Mouse (Mus musculus) fibroblast of lung, adult 2 months (primary cell): Measurements from ENCODE around the gene Atp2c2.
A peak's percentile ranks its signal among the peaks of the same experiment; 100 is the strongest.

Experiments used
- DNase-seq: peaks from one replicate; pipeline ENCODE4 v3.0.0-alpha.2; 2011; ENCODE audit warnings: low read depth

The Atp2c2 gene

DNA sequence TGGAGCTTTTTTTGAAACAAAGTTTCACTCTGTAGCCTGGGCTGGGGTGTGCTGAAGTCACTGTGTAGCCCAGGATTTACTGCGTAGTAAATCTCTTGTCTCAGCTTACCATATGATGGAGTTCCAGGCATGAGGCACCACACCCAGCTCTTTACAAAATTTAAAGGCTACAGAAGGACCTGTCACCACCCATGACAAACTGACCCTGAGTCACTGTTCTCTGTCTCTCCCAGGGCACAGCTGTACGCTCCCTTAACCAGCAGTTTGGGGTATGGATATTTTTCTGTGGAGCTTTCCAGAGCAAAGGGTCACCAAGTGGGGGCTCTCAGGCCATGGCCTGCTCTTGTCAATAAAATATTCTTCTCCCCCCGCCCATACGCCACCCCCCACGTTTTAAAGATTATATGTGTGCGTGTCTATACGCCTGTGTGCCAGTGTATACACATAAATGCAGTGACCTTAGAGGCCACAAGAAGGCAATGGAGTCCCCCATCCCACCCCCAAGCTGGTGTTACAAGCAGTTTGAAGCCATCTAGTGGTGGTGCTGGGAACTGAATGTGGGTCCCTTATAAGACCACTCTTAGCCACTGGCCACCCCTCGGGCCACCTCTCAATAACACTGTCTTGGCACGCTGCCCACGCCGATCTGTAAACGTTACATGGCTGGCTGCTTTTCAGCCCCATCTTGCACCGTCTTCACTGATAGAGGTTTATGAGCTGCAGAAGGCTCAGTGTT is 43.6 kb downstream of the Atp2c2 start:
- DNase-seq = peak; percentile 5

DNA sequence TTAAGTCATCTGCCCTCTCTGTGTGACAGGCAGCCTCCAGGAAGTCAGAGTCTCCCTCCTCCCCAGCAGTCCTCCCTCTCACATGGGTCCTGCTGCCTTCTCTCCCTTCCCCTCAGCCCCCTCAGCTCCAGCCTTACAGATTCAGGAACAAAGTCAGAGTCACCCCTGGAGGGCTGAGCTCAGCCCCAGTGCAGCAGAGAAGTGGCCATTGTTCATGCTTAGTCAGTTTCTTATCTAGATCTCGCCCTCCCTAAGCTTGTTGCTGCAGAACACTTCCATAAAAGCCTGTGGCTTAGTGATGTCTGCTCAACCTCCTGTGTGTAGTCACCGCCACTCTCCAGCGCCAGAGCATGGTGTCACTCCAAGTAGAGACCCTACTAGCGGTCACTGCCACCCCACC is 44.8 kb downstream of the Atp2c2 start:
- no peak for DNase-seq

DNA sequence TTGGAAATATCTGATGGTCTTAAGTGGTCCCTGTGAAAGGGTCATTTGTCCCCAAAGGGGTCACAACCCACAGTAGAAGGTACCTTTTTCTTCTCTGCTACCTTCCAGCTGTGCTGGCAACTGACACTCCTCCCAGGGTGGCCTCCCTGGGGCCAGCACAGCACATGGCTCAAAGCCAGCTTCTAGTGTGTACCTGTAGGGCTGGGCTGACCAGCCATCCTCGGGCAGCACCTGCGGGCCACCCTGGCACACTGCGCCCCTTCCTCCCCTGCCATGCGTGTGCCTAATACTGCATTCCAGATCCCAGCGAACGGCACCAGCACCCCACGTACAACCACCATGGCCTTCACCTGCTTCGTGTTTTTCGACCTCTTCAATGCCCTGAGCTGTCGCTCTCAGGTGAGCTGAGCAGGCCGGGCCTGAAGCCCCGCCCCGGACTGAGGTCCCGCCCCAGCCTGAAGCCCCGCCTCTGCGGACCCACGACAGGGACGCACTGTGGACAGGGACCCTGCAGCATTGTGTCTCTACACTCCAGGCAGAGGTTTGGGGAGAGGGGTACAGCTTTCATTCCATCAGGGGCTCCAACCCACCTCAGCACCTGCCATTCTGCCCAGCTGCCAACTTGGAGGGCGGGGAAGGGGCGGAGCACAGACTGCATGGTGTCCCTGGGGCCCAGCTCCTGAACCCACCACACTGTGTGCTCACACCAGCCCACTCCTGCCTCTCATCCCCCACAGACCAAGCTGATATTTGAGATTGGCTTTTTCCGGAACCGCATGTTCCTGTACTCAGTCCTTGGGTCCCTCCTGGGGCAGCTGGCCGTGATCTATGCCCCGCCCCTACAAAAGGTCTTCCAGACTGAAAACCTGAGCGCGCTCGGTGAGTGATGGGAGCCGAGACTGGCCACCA is 55.7 kb downstream of the Atp2c2 start:
- DNase-seq = no peak

DNA sequence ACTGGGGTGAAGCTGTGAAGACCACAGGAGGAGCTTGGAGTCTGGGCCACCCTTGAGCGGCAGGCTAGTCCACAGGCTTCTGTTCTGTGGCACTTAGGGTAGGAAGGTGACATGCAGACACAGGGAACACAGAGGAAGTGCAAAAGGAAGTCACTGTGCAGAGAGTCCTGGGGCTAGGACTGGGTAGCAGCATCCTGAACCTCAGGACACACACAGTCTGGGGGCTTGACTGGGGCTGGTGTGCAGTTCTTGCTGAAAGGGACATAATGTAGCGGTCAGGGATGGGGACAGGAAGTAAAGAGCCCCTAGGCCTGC is 56.3 kb downstream of the Atp2c2 start:
- DNase-seq = no peak

DNA sequence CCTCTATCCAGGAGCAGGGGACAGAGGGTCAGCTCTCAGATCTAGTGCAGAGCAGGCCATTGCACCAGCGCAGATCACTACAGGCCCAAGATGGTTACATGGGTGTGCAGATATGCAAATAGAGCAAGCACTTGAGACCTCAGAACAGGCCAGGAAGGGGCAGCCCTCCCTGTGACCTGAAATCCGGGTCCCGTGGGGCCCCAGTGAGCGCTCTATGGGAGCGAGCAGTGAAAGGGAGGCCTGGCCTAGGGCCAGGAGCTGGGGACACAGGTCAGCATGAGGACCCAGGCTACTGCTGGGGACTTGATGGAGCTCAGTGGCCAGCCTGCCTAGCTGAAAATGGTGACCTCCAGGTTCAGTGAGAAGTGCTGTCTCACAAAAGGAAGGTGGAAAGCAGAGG is 56.7 kb downstream of the Atp2c2 start:
- DNase-seq = no peak

DNA sequence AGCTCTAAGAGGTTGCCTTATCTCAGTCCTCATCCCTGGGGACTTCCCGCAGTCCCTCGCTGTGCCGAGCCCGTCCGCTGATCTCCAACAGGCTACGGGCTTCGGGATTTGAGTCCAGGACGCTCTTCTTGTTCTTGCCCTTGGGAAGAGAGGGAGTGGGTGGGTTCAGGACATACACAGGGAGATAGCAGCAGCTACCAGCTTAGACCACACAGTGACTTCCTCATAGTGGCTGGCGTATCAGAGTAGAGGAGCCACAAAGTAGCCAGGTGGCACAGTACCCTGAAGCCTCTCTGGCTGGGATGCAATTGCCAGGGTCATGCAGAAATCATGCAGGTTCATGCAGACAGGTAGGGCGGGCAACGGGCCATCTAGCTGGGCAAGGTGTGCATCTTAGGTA is 61.9 kb downstream of the Atp2c2 start:
- DNase-seq = no peak

DNA sequence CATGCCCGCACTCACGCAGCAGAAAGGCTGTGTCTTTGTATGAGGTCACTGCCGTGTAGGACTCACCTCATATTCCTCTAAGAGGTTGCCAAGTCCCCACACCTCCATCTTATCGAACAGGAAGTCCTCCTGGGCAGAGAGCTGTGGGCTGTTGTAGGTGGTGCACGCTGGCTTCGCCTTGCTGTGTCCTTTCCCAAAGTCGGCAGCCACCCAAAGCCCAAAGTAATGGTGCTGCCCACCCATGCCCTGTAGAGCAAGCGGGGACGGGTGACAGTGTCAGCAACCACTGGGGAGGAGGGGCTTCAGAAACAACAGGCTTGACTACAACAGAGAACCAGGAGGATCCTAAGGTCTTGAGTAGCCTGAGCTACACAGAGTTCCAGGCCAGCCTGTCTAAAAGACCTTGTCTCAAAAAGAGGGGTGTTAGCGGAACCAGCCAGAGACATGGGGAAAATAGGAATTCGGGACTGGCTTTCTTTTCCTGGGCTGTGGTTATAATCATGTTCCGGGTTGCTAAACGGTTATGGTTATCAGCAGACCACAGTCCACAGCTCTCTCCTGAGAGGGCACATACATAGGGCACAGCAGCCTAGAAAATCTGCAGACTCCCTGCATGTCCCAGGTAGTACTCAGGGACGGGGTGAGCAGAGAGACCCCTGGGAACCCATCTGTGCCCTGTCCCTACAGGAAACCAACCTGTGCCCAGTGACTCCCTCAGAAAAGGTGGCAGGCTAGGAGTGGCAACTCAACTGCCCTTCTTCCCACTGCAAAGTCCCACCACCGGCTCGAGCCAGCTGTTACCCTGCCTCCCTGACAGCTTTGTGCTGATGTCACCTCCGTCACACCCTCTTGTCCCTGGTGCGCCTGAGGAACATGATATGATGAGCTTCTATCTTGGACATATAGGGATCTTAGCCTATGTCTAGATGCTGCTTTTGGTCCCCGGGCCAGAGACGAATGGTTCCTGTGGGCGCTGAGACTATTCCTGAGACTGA is 62.7 kb downstream of the Atp2c2 start:
- no peak for DNase-seq

DNA sequence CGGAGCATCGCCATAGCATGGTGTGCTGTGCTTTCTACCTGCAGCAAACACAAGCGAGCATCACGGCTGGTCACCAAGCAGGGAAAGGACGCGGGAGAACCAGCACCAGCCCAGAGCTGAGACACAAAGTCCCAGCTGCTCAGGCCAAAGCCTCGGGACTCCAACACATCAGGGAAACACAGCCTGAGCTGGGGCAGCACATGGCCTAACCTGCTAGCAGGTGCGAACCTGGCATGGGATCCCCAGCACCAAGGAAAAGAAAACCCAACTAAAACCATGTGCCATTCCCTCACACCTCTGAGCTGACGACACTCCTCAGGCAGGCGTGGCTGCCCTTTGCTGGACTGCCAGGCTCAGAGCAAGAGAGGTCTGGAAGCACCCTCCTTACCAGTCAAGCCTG is 65.5 kb downstream of the Atp2c2 start:
- DNase-seq = no peak

DNA sequence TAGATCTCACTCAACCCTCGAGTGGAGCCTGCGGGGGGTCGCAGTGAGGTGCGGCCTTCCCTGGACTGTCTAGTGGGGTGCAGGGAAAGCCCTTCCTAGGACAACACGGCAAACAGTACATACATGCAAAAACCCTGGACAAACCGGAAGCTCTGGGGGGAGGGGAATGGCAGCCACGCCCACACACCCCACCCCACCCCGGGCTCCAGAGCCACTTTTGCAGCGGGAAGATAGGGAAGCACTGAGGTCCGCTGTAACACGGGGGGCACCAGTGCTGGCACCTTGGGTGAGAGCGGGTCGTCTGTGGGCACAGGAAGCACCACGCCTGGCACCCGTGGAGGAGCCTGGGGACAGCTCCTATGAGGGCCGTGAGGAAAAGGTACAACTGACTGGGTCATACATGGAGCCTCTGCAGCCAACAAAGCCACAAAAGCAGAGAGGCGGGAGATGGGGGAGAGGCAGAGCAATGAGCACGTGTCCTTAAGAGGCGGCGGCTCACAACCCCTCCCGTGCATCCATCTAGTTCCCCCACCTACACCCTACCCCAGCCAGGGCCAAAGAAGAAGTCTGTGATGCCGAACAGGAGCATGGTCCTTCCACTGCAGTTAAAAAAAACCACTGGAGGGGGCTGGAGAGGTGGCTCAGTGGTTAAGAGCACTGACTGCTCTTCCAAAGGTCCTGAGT is 66.1 kb downstream of the Atp2c2 start:
- no peak for DNase-seq

DNA sequence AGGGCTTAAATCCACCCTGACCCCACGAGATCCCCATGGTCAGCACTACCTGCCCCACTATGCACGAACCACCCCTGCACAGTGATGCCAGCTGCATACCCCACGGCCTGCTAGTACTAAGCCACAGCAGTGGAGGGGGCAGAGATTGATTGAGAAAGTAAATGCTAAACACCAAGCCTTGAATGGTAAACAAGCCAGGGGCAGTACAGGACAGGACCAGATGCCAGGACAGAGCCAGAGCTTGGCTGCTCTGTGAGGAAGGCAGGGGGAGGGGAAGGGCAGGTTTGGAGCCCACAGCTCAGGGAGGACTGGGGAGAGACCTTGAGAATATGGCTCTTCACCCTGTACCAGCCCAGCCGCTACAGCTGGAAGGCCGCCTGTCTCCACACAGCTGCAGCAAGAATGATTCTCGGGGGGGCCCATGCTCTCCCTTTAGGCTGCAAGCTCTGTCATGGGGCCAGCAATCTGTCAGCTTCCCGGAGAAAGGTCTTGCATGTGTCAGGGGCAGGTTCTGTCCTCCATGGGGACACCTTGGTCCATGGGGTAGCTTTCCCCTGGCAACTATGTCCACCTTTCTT is 76.9 kb downstream of the Atp2c2 start:
- DNase-seq = no peak

DNA sequence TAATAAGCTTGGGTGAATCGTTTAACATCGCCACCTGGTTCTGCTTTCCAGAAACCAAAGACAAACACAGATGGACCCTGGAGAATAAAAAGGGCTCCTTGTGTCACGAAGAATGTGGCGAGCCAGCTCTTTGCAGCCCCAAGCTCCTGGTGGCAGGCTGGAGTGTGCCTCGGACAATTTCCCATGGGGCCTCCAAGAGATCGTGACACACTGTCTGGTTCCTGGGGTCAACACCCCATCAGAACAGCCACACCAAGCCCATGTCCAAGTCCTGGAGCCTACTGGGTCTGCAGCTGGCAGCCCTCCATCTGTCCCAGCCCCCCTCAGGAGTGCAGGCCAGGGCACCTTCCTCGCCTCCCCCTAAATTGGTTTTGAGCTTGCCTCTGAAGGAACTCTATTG is 78.0 kb downstream of the Atp2c2 start:
- DNase-seq = no peak

DNA sequence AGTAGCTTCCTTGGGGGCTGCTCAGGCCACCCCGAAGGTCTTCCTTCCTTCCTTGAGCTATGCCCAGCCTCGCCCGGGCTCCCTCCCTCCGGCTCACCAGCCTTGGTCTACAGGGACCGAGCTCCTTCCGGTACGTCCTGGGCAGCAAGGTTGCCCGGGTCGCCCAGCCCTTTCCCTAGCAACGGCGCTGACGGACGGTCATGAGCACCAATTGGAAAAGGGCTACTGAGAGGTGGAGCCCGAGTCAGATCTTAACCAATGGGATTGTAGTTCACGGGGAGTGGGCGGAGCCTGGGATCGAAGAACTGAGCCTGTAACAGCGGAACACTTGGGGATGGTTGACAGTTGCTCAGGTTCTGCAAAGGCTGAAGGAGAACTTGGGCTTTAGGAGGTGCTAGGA is 78.5 kb downstream of the Atp2c2 start, which contains the start of gene Tldc1:
Gene Tldc1, minus strand, starts transcription at position 154 of the 400 bp plus-strand sequence.
- peak; percentile 98 for DNase-seq

DNA sequence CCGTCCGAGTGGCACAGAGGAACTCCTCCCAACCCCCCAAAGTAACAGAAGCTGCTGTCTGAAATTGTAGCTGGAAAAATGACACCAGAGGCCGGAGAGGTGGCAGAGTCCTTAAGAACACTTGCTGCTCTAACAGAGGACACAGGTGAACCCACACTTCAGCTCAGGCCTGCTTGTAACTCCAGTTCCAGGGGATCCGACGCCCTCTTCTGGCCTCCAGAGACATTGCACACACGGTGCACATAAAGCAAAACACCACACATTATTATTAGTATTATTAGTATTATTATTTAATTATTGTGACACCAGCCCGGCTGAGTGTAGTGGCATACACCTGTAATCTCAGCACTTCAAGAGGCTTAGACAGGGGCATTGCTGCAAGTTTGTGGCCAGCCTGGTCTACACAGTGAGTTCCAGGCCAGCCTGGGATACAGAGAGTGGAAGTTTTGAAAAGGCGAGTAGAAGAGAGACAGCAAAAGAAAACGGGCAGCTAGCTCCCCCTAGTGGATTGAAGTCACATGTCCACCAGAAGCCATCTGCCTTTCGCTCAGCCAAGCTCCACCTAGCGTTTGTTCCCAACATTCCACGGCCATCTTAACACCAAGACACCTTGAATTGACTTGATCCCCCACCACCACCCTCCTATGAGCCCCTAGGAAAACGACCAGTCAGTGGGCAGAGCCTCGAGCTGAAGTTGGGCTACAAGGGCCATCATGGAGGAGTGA is 79.4 kb downstream of the Atp2c2 start:
- DNase-seq = peak; percentile 71

DNA sequence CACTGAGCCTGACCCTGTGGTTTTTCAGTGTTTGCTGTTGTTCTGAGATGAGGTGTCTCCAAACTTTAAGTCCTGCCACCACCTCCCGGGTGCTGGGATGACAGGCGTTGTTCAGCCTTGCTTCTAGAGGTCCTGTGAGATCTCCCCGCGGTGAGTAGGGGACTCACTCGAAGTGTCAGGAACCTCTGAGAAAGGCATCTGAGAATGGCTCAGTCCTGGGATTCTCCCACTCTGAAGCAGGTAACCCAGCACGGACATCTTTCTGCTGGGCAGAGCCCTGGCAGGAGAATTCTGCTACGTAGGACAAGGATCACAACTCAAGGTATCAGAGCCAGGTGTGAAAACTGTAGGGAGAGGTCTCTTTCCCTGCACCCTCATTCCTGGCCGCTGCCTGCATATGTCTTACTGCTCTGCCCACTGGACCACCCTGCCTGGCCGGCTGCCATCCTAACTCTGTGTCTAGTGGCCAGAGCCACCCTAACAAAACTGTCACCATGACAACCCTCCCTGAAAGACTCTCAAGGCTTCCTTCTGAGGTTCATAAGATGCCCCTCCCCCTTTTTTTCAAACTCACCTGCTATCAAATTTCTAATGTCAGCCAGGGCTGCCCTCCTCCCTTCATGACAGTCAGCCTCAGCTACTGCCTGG is 80.7 kb downstream of the Atp2c2 start:
- no peak for DNase-seq

DNA sequence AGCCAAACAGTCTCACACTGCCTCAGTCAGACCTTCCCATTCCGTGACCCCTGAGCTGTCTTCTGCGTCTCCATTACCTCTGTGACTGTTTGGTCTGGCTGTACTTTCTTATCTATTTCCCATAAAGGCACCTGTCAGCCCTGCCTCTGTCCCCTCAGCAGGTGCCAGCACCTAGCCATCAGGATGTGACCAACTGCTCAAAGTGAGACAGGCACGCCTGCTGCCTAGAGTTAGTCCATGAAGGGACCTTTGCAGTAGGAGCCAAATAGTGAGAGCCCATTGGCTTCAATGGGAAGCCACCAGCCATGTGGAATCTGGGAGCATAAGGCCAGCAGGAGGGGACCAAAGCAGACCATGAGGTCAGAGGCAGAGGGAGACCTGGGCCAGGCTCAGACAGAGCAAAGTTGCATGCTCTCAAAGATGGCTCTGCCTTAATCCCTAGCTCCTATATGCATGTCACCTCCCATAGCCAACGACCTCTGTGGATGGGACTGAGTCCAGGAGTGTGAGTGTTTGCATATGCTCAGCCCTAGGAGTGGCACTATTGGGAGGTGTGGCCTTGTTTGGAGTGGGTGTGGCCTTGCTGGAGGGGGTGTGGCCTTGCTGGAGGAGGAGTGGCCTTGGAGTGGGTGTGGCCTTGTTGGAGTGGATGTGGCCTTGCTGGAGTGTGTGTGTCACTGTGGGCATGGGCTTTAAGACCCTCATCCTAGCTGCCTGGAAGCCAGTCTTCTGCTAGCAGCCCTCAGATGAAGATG is 81.5 kb downstream of the Atp2c2 start:
- no peak for DNase-seq

DNA sequence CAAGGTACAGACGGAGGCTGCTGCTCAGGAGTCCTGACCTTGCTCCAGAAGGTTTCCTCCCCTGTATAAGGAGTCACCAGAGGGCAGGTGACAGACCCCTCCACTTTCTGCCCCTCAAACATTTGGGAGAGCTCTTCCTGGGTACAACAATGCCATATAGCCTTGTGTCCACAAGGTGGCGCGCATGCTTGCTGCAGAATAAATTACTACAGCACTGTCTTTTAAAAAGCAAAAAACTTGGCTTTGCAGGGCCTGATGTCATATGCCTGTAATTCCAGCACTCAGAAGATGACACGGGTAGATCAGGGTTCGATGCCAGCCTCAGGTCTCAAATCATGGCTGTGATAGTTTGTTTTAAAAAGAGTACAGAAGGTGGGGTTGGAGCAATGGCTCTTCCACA is 82.9 kb downstream of the Atp2c2 start:
- DNase-seq = no peak

DNA sequence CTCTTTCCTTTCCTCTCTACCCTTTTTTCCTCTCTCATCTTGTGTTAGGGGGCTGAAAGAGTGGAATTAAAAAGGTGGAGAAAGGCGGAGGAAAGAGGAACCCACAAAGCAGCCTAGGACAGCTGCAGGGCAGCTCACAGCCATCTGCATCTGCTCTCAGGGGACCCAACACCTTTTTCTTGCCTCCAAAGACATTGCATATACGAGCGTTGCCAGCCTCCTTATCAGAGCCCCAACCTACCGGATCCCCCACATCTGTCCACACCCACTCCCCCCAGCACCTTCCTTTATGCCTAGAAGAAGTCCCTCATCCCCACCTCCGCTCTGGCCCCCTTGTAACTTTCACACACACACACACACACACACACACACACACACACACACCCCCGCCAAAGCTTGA is 83.8 kb downstream of the Atp2c2 start:
- DNase-seq = no peak

DNA sequence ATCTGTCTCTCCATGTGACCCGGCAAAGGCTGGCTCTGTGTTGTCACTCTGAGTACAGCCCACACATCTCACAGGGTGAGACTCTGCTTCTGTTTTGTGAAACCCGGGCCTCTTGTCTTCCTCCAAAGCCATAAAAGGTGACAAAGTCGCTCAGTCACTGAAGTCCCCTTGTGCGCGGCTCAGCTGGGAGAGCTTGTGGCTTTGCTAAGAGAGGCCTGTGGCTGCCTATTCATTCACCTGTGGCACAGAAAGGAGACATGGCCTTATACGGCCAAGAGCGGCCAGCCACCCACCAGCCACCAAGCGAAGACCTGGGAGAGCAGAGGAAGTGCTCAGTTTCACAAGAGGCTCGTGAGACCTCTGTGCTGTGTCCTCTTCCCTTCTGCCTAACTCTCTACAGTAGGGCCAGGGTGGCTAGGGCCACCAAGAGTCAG is 84.3 kb downstream of the Atp2c2 start:
- DNase-seq = no peak

DNA sequence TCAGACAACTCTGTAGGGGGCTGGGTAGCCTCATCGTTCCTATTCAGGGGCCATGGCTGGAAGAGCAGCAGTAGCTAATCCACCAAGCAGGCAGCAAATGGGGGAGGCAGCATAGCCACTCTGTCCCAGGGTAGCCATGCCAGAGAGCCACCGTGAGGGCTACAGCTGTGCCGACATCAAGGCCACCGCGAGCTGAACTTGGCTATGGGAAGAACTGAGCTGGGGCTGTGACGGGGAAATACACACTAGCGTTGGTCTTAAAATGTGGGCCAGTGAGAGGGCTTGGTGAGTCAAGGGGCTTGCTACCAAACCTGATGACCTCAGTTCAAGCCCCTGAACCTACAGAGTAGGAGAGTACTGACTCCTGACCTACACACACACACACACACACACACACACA is 84.9 kb downstream of the Atp2c2 start:
- no peak for DNase-seq
